Mouse (Mus musculus) hematopoietic stem cell, adult 5-6 weeks (primary cell): ENCODE measurements around the gene Mcm3. TPM values are rescaled to one million over a fixed set of nuclear protein-coding genes. Genes with fewer than 3 reads are reported as not detected.

Experiments
- ATAC-seq, 2 experiments: fragments of 125-278 bp in 1 of 2; replicated peaks in 1 of 2; 2 replicates each; pipeline ENCODE4 v1.8.0; 2016 to 2017; ENCODE audit warnings: inconsistent platforms in 2 of 2, mild to moderate bottlenecking in 2 of 2, moderate number of reproducible peaks in 2 of 2, low read depth in 1 of 2, moderate TSS enrichment in 1 of 2; ENCODE audit not compliant: low FRiP score in 2 of 2, poor library complexity in 2 of 2, severe bottlenecking in 2 of 2, insufficient read depth in 1 of 2, low TSS enrichment in 1 of 2
- total RNA-seq: library from RNA; stranded (forward); fragments of 172-1452, 232-1000 nt; gene quantifications from 2 replicates; pipeline ENCODE4 v1.2.3, GENCODE M21; 2017

Mcm3 gene
- total RNA-seq, 1 experiment from 2014 or later, result 289 TPM

DNA sequence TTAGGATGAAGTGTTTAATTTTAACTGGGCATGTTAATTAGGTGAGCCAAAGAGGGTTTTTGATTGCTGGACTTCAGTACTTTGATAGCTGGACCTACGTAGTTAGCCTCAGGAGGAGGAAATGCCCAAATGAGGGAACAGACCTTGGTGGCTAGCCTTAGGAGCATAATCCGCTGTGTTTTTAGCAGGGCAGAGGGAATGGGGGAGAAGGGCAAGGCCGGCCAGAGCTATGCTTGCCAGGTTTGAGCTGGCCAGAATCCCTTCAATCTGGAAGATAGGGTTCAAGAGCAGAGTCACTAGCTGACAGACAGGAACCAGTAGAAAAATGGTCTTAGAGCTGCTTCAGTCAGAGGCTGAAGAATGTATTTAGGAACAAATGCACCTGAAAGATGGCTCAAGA is 62.5 kb downstream of the Mcm3 start:
- no peak for ATAC-seq

DNA sequence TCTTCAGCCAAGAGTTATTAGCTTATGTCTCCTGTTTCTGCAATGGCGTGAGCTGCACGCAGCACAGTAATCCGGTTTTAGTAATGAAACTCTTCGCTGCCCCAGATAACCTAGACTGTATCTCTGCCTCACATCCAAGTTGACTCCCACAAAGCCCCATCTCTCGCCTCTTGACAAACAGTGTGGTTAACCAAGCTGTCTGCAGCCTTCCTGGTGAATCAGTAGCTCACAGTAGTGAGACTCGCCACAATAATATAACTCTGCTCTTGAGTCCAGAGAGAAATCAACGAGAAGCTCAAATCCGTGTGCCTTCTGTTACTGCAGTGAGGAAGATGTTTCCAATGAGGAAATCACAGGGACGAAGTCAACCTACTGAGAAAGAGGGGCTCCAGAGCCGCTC is 65.7 kb downstream of the Mcm3 start:
- ATAC-seq, result peak; percentile 32 to 62; a peak in 2 of 4 replicates

Other genes starting within 250 kb of the Mcm3 start
- gene Pkhd1, start 202.2 kb downstream of the Mcm3 start, total RNA-seq, result not detected in 2 replicates
- gene Il17a, start 89.4 kb downstream of the Mcm3 start, total RNA-seq, result not detected in 2 replicates
- gene Il17f, start 29.7 kb downstream of the Mcm3 start, total RNA-seq, result 0.75 TPM in 1 of 2 replicates, not detected in the other
- 8.0 and 12.8 TPM in 2 replicates for gene Paqr8, start 70.3 kb upstream of the Mcm3 start, total RNA-seq
- 0.79 TPM in 1 of 2 replicates, not detected in the other for gene Efhc1, start 131.3 kb upstream of the Mcm3 start, total RNA-seq